Mouse (Mus musculus): ENCODE measurements around the gene Ppp1r16b. TPM values are rescaled to one million over a fixed set of nuclear protein-coding genes. Genes with fewer than 3 reads are reported as not detected.
A peak's percentile ranks its signal among the peaks of the same experiment; 100 is the strongest.

Gene Ppp1r16b
- total RNA-seq, 2 experiments from 2014 or later = 135 to 138 TPM

DNA sequence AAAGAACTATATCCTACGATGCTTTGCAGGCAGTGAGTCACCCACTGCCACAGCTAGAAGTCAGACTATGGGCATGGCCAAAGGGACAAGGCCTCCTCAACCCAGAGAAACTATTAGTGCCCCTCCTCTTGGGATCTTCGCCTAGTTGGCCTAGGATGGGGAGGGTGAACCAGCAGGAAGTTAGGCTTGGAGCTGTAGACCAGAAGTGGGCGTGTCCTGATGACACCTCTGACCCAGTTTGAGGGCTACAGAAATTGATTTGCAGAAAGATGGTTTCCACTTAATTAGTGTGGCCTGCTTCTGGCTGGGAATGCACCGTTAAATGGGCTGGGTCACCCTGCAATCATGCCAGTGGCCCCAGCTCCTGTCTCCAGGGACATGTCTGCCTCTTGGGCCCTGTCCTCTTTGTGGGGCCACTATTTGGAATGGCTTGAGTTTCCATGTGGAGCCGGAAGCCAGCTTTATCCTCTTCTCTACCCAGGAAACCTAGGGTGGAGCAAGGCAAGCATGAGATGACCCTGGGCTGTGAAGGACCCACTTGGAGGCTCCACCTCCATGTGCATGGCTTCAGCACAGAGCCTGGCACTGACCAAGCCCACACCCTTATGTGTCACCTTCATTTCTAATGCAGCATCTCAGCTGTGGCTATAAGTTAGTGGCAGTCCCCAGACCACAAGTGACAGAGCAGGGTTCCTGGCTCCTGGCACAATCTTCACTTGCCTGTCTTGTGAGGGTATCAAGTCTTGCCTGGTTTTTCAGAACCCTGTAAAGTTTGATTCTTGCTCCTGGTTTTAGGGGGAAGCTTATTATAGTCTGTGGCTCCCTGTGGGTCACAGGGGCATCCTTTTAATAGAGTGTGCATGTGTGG is 52.6 kb downstream of the Ppp1r16b start:
- TF ChIP-seq CTCF (IDR thresholded peaks at IDR 0.05) = no peak
- H3K27ac ChIP-seq = peak overlapping the region; percentile 20; the same call in 1 of the 2 replicates
- intact Hi-C loops (cut with DNase I) = no loop called here
- DNase-seq (ENCODE audit: extremely low spot score in 1 of 2, low spot score in 2 of 2) = no peak
- no peak overlapping the region for H3K4me3 ChIP-seq

DNA sequence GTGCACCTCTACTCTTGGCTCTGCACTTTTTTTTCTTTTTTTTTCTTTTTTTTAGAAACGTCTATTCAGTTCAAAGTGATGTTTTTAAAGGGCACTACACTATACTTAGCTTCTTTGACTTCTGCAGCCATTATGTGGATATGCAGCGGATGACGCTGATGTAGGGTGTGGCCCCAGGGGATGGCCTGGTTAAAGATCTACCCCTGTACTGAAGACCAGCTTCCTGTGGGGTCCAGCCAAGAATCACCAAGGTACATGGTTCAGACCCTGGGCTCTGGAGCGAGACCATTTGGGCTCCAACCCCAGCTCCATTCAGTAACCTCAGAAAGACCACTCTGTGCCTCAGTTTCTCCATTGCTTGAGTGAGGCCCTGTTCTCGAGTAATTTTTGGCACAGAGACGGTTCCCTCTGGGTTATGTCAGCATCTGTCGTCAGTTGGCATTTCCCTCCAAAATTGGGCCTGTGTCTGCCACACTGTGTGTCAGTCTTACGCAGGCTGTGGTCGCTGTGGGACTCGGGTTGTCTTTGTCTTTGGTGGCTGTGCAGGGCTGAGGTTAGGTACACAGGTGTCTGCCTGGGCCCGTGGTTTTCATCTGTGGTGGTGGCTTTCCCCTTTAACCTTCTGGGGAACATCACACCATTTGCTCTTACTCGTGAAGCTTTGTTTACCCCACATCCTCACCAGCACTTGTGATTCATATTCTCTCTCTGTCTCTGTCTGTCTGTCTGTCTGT is 53.8 kb downstream of the Ppp1r16b start:
- Histone ChIP-seq H3K27ac (no peak overlapping the region; the same call in 1 of the 2 replicates), H3K4me3 (no peak overlapping the region)
- DNase-seq (ENCODE audit: extremely low spot score in 1 of 2, low spot score in 2 of 2) = no peak
- no peak for TF ChIP-seq CTCF (IDR thresholded peaks at IDR 0.05)
- intact Hi-C loops (cut with DNase I) = no loop called here

DNA sequence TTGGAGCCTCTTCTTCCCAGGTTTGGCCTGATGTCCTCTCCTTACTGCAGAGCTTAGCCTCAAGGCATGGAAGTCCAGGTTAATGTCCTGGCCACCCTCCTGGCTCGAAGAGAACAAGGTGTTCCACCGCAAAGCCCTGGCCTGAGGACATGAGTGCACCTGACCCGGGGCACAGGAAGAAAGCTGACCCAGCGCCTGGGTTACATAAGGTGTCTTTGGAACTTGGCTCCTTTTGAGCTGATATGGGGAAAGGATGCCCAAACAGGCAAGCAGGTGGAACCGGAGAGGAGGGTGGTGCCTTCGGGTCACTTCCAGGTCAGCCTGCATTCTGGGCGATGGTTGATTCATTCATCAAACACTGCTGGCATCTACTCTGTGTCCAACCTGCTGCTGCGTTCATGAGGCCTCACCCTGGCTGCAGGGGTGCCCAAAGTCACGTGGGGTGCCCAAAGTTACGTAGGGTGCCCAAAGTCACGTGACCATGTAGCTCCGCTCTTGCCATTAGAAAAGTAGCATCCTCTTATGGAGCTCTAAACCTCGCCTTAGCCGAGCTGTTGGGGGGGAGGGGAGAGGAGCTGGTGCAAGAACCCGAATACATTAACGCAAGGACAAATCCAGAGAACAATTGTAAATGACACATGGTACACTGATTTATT is 55.6 kb downstream of the Ppp1r16b start:
- intact Hi-C loops (cut with DNase I) = no loop called here
- no peak for DNase-seq (ENCODE audit: extremely low spot score in 1 of 2, low spot score in 2 of 2)
- Histone ChIP-seq H3K4me3 (no peak overlapping the region), H3K27ac (peak overlapping the region; percentile 20)
- no peak for TF ChIP-seq CTCF (IDR thresholded peaks at IDR 0.05)

DNA sequence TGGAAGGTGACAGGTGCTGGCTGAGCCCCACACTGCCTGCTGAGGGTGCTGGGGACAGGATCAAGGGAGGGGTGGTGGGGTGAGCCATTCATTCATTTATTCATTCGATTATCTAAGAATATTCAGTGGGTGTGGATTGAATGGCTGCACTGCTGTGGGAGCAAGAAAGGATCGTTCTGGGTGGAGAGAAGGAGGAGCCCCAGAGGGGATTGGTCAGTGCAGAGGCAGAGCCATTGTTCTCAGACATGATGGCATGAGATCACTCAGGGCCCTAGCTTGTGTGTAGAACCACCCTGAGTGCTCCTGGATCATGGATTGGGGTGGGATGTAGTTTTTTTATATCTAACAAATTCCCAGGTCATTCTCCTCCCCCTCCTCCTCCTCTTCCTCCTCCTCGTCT is 56.3 kb downstream of the Ppp1r16b start:
- TF ChIP-seq CTCF (IDR thresholded peaks at IDR 0.05) = no peak
- Histone ChIP-seq H3K4me3 (no peak overlapping the region), H3K27ac (peak overlapping the region; percentile 20; the same call in 1 of the 2 replicates)
- no peak for DNase-seq (ENCODE audit: extremely low spot score in 1 of 2, low spot score in 2 of 2)
- intact Hi-C loops (cut with DNase I) = no loop called here

DNA sequence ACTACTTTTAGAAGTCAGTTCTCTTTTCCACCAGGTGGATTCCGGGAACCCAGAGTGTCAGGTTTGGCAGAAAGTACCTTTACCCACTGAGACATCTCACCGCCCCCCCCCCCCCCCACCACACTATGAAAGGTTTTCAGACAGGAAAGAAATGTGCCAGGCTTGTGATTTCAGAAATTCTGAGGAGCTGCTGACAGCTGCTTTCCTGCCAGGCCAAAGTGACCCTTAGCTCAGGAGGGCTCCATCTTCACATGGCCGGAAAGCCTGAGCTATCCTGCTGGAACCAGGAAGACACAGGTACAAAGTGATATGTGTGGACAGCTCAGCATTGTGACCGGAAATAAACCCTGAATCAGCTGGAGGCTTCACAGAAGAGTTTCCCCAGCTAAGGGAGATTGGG is 56.9 kb downstream of the Ppp1r16b start:
- intact Hi-C loops (cut with DNase I) = no loop called here
- no peak for DNase-seq (ENCODE audit: extremely low spot score in 1 of 2, low spot score in 2 of 2)
- TF ChIP-seq CTCF (IDR thresholded peaks at IDR 0.05) = no peak
- Histone ChIP-seq H3K27ac (peak overlapping the region; percentile 89), H3K4me3 (no peak overlapping the region)

DNA sequence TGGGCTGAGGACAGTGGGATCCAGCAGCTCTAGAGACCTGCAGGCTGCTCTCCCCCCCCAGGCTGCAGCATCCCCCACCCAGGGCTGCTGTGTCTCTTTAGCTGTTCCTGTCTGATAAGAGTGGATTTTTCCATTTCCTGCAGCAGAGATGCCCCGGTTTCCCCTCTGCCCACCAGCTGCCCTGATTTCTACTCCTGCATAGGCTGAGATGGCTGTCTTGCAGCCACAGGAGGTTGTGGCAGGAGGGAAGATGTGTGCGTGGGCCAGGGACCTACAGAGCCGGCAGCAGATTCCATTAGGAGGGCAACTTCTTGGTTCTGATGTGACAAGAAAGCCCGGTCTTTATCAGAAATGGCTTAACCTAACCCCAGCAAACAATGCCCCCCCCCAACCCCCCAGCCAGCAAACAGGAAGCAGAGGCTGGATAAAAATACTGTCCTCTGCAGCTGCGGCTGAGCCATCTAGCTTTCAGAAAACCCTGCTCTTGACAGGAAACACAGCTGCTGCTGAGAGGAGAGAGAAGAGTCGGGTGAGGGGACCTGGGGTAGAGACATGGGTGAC is 57.9 kb downstream of the Ppp1r16b start:
- DNase-seq (ENCODE audit: extremely low spot score in 1 of 2, low spot score in 2 of 2) = no peak
- H3K4me3 ChIP-seq = no peak overlapping the region
- H3K27ac ChIP-seq = peak overlapping the region; percentile 89
- TF ChIP-seq CTCF (IDR thresholded peaks at IDR 0.05) = no peak
- intact Hi-C loops (cut with DNase I) = no loop called here

DNA sequence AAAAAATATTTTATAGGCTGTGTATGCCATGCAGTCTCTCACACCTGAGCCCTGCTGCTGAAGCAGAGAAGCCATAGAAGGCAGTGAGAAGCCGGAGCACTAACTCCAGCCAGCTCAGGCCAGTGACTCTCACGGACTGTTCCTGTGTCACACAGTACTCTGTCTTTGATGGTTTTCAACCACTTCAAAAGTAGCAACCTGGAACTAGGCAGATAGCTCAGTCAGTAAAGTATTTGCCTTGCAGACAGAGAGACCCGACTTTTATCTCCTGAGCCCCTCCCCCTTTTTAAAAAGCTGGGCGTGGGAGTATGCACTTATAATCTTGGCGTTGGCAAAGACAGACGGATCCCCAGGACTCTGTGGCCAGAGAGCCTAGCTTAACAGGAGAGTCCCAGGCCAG is 58.6 kb downstream of the Ppp1r16b start:
- no peak for DNase-seq (ENCODE audit: extremely low spot score in 1 of 2, low spot score in 2 of 2)
- TF ChIP-seq CTCF (IDR thresholded peaks at IDR 0.05) = no peak
- intact Hi-C loops (cut with DNase I) = no loop called here
- peak overlapping the region; percentile 89 for H3K27ac ChIP-seq
- no peak overlapping the region for H3K4me3 ChIP-seq

DNA sequence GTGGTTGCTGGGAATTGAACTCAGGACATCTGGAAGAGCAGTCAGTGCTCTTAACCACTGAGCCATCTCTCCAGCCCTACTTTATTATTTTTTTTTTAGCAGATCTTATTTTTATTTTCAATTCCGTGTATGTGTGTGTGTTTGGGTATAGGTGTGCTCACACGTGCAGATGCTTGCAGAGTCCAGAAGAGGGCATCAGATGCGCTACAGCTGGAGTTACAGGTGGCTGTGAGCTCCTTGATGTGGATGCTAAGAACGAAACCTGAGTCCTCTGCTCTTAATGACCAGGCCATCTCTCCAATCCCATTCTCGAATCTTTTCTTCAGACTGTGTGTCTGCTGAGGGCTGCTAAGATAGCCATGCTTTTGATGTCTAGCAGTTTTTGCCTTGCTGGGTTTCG is 61.1 kb downstream of the Ppp1r16b start:
- no peak overlapping the region for H3K27ac ChIP-seq
- no peak for DNase-seq (ENCODE audit: extremely low spot score in 1 of 2, low spot score in 2 of 2)
- intact Hi-C loops (cut with DNase I) = no loop called here
- TF ChIP-seq CTCF (IDR thresholded peaks at IDR 0.05) = peak; percentile 12
- no peak overlapping the region for H3K4me3 ChIP-seq

DNA sequence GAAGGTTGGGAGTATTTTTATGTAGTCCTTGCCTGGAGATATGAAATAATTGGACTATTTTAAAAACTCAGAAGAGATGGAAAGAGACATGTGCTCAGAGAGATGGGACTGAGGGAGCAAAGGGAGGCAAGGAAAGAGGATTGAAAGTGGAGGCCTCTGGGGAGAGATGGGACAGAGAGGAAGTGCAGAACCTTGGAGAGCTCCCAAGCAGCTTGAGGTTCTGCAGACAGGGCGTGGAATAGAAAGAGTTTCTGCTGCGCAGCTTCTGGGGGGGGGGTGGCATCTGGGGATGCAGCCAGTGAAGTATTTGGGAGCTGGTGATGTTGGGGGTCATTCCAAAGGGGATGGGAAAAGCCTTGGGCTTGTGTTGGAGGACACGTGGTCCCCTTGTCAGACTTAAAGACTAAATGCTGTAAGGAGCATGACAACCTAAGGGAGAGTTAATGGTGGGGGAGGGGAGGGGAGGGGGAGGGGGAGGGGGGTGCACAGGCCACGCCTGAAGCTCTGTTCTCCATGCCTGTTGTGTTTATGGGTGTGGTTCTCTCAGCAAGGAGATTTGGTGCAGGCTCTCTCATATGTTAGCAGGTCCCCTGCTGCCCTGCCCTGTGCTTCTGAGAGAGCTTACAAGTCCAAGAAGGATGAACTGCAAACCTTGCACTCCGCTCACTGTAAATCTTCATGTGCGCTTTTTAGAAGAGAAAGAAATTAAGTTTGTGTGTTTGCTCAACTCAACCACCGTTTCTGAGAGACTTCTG is 63.0 kb downstream of the Ppp1r16b start:
- no peak for TF ChIP-seq CTCF (IDR thresholded peaks at IDR 0.05)
- no peak overlapping the region; the same call in 1 of the 2 replicates for H3K27ac ChIP-seq
- DNase-seq (ENCODE audit: extremely low spot score in 1 of 2, low spot score in 2 of 2) = no peak
- no peak overlapping the region for H3K4me3 ChIP-seq
- intact Hi-C loops (cut with DNase I) = no loop called here

DNA sequence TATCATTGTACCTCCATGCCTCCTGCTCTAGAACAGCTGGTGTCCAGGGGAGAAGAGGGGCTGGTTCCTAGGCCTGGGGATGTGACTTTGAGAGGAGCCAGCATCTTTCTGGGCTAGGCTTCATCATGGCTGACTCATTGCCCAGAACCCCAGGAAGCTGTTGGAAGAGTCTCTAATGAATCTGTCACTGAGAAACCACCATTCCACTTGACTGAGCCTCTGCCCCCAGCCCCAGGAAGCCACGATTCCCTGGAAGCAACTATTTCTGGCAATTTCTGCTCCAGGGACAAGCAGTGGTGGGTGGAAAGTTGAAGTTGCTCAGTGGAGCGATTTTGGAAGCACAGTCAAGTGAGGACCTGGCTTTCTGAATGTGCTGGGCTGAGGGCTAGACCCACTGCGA is 65.7 kb downstream of the Ppp1r16b start:
- Histone ChIP-seq H3K27ac (peak overlapping the region; percentile 51), H3K4me3 (no peak overlapping the region)
- intact Hi-C loops (cut with DNase I) = no loop called here
- no peak for DNase-seq (ENCODE audit: extremely low spot score in 1 of 2, low spot score in 2 of 2)
- no peak for TF ChIP-seq CTCF (IDR thresholded peaks at IDR 0.05)

DNA sequence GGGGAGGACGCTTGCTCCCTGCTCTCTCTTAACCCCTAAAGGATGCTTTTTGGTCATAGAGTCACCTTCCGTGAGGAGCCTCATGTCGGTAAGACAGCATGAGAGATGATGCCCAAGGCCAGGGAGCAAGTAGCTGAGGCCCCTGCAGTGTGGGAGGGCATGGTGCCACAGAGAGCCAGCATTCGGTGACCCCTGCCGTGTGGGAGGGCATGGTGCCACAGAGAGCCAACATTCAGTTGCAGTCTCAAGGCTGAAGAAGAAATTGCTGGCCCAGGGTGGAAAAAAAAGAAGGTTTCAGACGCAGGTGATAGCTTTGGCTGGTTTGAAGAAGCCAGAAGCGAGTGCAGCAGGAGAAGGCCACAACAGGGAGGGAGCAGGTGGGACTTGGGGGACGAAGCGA is 67.3 kb downstream of the Ppp1r16b start:
- no peak for TF ChIP-seq CTCF (IDR thresholded peaks at IDR 0.05)
- DNase-seq (ENCODE audit: extremely low spot score in 1 of 2, low spot score in 2 of 2) = no peak
- Histone ChIP-seq H3K27ac (peak overlapping the region; percentile 81), H3K4me3 (no peak overlapping the region)
- intact Hi-C loops (cut with DNase I) = no loop called here
